24 mouse cellular contexts compared by ENCODE assay signal in genomic region chr19:5547471-5548056, GRCm38 (mm10). TPM values are rescaled to one million over a fixed set of nuclear protein-coding genes. Genes with fewer than 3 reads are reported as not detected.
DNase-seq lines count a peak whose midpoint lies in the region; ATAC-seq and TF ChIP-seq lines count a peak whose summit lies in the region.
"Had no signal": no experiment of that assay in that cellular context is flagged by ENCODE, and none has a peak within 500 bp of the region (broad histone marks: within the 10 kb centered on the region; RNA-seq: fewer than 3 reads in every experiment).

No protein-coding gene starts in this region.

- TF ChIP-seq RAD21 in MEL (IDR thresholded peaks at IDR 0.05; ENCODE audit: low read depth, low read length), result no peak

- 0 out of 2 replicates have a peak, but pooled peaks cover 6% of the 10 kb centered on the region for H3K4me1 ChIP-seq in kidney, embryonic 15.5 days
- H3K4me1 ChIP-seq in lung, embryonic 15.5 days, result peaks cover 9% of the 10 kb centered on the region
- peaks cover 0 to 21% of the 10 kb centered on the region in 2 experiments; a peak in 2 of 4 replicates for H3K4me1 ChIP-seq in MEL (ENCODE audit: control insufficient read depth in 1 of 2, insufficient read depth in 2 of 2, low read length in 2 of 2)
- H3K4me1 ChIP-seq in intestine, postnatal 0 days (replicated peaks; ENCODE audit: control insufficient read depth, insufficient read depth, low read length), result no peaks in the 10 kb centered on the region
- H3K4me1 ChIP-seq: embryonic facial prominence, embryonic 12.5 days; forebrain, embryonic 13.5 days; forebrain, embryonic 15.5 days had no signal

- no peaks in the 10 kb centered on the region for H3K79me2 ChIP-seq in MEL (ENCODE audit: control insufficient read depth, insufficient read depth, low read length, poor library complexity)

- peaks cover 32% of the 10 kb centered on the region for H3K36me3 ChIP-seq in kidney, embryonic 15.5 days
- H3K36me3 ChIP-seq in lung, embryonic 15.5 days, result no peaks in the 10 kb centered on the region
- H3K36me3 ChIP-seq in MEL (ENCODE audit: control insufficient read depth in 1 of 2, insufficient read depth in 2 of 2, low read length in 2 of 2), result peaks cover 0 to 10% of the 10 kb centered on the region in 2 experiments; a peak in 2 of 4 replicates
- H3K36me3 ChIP-seq in intestine, postnatal 0 days (ENCODE audit: control insufficient read depth, insufficient read depth), result peaks cover 19% of the 10 kb centered on the region
- H3K36me3 ChIP-seq: embryonic facial prominence, embryonic 10.5 days; embryonic facial prominence, embryonic 12.5 days; forebrain, embryonic 15.5 days had no signal

- no peak overlapping the region for H3K4me3 ChIP-seq in kidney, embryonic 15.5 days (replicated peaks)
- H3K4me3 ChIP-seq in lung, embryonic 15.5 days, result no peak overlapping the region
- no peak overlapping the region for H3K4me3 ChIP-seq in MEL (ENCODE audit: control insufficient read depth in 1 of 2, insufficient read depth in 1 of 2, low read depth in 2 of 2, low read length in 2 of 2)
- no peak overlapping the region for H3K4me3 ChIP-seq in intestine, postnatal 0 days (ENCODE audit: low read depth, low read length)
- H3K4me3 ChIP-seq: embryonic facial prominence, embryonic 10.5 days; embryonic facial prominence, embryonic 12.5 days; forebrain, embryonic 13.5 days; forebrain, embryonic 15.5 days had no signal

- no peak for TF ChIP-seq POLR2A in MEL (IDR thresholded peaks at IDR 0.05; ENCODE audit: control insufficient read depth in 1 of 2, insufficient read depth in 1 of 2, low read depth in 1 of 2, low read length in 2 of 2, poor library complexity in 1 of 2)

- no peaks in the 10 kb centered on the region; the same call in 1 of the 2 replicates for H3K27me3 ChIP-seq in kidney, embryonic 15.5 days
- no peaks in the 10 kb centered on the region for H3K27me3 ChIP-seq in lung, embryonic 15.5 days
- no peaks in the 10 kb centered on the region for H3K27me3 ChIP-seq in MEL (ENCODE audit: control insufficient read depth in 1 of 2, insufficient read depth in 2 of 2, low read length in 2 of 2)
- no peaks in the 10 kb centered on the region for H3K27me3 ChIP-seq in intestine, postnatal 0 days (replicated peaks; ENCODE audit: control insufficient read depth, insufficient read depth, low read length)
- H3K27me3 ChIP-seq: forebrain, embryonic 13.5 days; forebrain, embryonic 15.5 days had no signal

- WGBS in kidney, embryonic 15.5 days, result 75% methylated on average over 4 of the region's 4 CpGs
- 39% methylated on average over 4 of the region's 4 CpGs for WGBS in lung, embryonic 15.5 days
- WGBS in intestine, postnatal 0 days, result 61% methylated on average over 4 of the region's 4 CpGs

- H3K9me3 ChIP-seq in kidney, embryonic 15.5 days (replicated peaks), result no peaks in the 10 kb centered on the region
- H3K9me3 ChIP-seq in lung, embryonic 15.5 days, result no peaks in the 10 kb centered on the region
- no peaks in the 10 kb centered on the region for H3K9me3 ChIP-seq in MEL (replicated peaks; ENCODE audit: insufficient read depth, low read length)
- H3K9me3 ChIP-seq in intestine, postnatal 0 days (ENCODE audit: control insufficient read depth), result no peaks in the 10 kb centered on the region
- H3K9me3 ChIP-seq: embryonic facial prominence, embryonic 10.5 days; embryonic facial prominence, embryonic 12.5 days; forebrain, embryonic 13.5 days; forebrain, embryonic 15.5 days had no signal

- no peak overlapping the region for H3K4me2 ChIP-seq in kidney, embryonic 15.5 days
- H3K4me2 ChIP-seq in lung, embryonic 15.5 days, result no peak overlapping the region
- no peak overlapping the region for H3K4me2 ChIP-seq in intestine, postnatal 0 days (replicated peaks; ENCODE audit: low read depth)
- H3K4me2 ChIP-seq: embryonic facial prominence, embryonic 12.5 days; forebrain, embryonic 13.5 days; forebrain, embryonic 15.5 days had no signal

- H3K27ac ChIP-seq in kidney, embryonic 15.5 days, result 0 out of 2 replicates have a peak overlapping the region, but pooled peaks have one; percentile 20
- H3K27ac ChIP-seq in lung, embryonic 15.5 days, result no peak overlapping the region
- peak overlapping the region; percentile 53 for H3K27ac ChIP-seq in MEL (ENCODE audit: control insufficient read depth, low read depth, low read length)
- no peak overlapping the region for H3K27ac ChIP-seq in intestine, postnatal 0 days (ENCODE audit: low read depth, low read length)
- H3K27ac ChIP-seq: embryonic facial prominence, embryonic 10.5 days; embryonic facial prominence, embryonic 12.5 days; forebrain, embryonic 13.5 days; forebrain, embryonic 15.5 days had no signal

- TF ChIP-seq CTCF in MEL (IDR thresholded peaks at IDR 0.05 in 2 of 3, conservative IDR thresholded peaks at IDR 0.05 in 1 of 3; ENCODE audit: control insufficient read depth in 1 of 3, insufficient read depth in 1 of 3, low read depth in 2 of 3, low read length in 3 of 3, poor library complexity in 1 of 3, severe bottlenecking in 1 of 3), result no peak
- no peak for TF ChIP-seq CTCF in intestine, postnatal 0 days (IDR thresholded peaks at IDR 0.05; ENCODE audit: low read depth)

- ATAC-seq in kidney, embryonic 15.5 days (replicated peaks; ENCODE audit: low FRiP score), result no peak
- ATAC-seq in lung, embryonic 15.5 days (ENCODE audit: borderline replicate concordance, extremely low read depth, low FRiP score, low TSS enrichment), result peak; percentile 58; the same call in 1 of the 2 replicates
- no peak for ATAC-seq in intestine, postnatal 0 days
- ATAC-seq: forebrain, embryonic 13.5 days; forebrain, embryonic 15.5 days; forebrain, postnatal 0 days had no signal

- peak; percentile 11 to 72; a peak in 3 of 4 replicates for TF ChIP-seq EP300 in MEL (IDR thresholded peaks at IDR 0.05; ENCODE audit: low read depth in 1 of 2, low read length in 2 of 2)

- no peak overlapping the region for H3K9ac ChIP-seq in kidney, embryonic 15.5 days
- H3K9ac ChIP-seq in lung, embryonic 15.5 days, result no peak overlapping the region
- no peak overlapping the region; the same call in 1 of the 2 replicates for H3K9ac ChIP-seq in MEL (ENCODE audit: control insufficient read depth, low read depth, low read length, poor library complexity, severe bottlenecking)
- no peak overlapping the region for H3K9ac ChIP-seq in intestine, postnatal 0 days (ENCODE audit: low read depth, low read length)
- H3K9ac ChIP-seq: embryonic facial prominence, embryonic 12.5 days; forebrain, embryonic 13.5 days; forebrain, embryonic 15.5 days; forebrain, postnatal 0 days had no signal

- no peak for DNase-seq in kidney, postnatal 25 days
- DNase-seq in lung, adult 18-20 months, result no peak
- peak; percentile 80 for DNase-seq in MEL (ENCODE audit: low read depth, low spot score)
- no peak for DNase-seq in cerebellum, postnatal 4 days (ENCODE audit: low spot score in 2 of 2)
- DNase-seq: adrenal gland, adult 2 months; adrenal gland, postnatal 10 days; adrenal gland, postnatal 25 days; cerebellum, adult 11 months; cerebellum, adult 18-20 months; cerebellum, adult 8-10 months; cerebellum, adult 9-11 months; cerebellum, postnatal 14 days; cerebellum, postnatal 36 days; forebrain, postnatal 0 days had no signal

TF ChIP-seq in MEL, 35 proteins besides CTCF, POLR2A, EP300 and RAD21 (continues in another document):
- TF ChIP-seq GABPA (IDR thresholded peaks at IDR 0.05; ENCODE audit: low read depth, low read length) (no peak), MYB (IDR thresholded peaks at IDR 0.05; ENCODE audit: low read depth, low read length) (no peak), ETS1 (IDR thresholded peaks at IDR 0.05; ENCODE audit: low read depth, low read length) (no peak)

RNA-seq across cellular contexts. Expression of gene Ovol1, which starts 12.9 kb away (rescaled TPM):
- 11.3 and 12.0 TPM in 2 replicates for polyA plus RNA-seq in kidney, embryonic 15.5 days (2015; fragmentation: Nextera tagmentation; extraction: Ambion mirVana)
- polyA plus RNA-seq in lung, embryonic 15.5 days (2015; fragmentation: Nextera tagmentation; extraction: Ambion mirVana), result 2.1 and 2.2 TPM in 2 replicates
- not detected in 2 replicates for total RNA-seq in MEL (2012; rRNA removed)
- polyA plus RNA-seq in MEL (2012; ENCODE audit: insufficient read depth in 1 of 2, insufficient read length in 2 of 2, low read depth in 1 of 2, low replicate concordance in 2 of 2, missing spikeins in 1 of 2), result under 1 TPM in 1 of 2 experiments, not detected in 1; 0.06 TPM
- 19.2 and 24.1 TPM in 2 replicates for polyA plus RNA-seq in intestine, postnatal 0 days (2015; fragmentation: Nextera tagmentation; extraction: Ambion mirVana)
- total RNA-seq: adrenal gland, adult 2 months; adrenal gland, postnatal 10 days; adrenal gland, postnatal 25 days; forebrain, postnatal 0 days had no signal
- polyA plus RNA-seq: adrenal gland, adult 2 months; C2C12; forebrain, embryonic 15.5 days had no signal

RNA-seq across cellular contexts. Expression of gene Ap5b1, which starts 20.3 kb away (rescaled TPM):
- polyA plus RNA-seq in kidney, embryonic 15.5 days (2015; fragmentation: Nextera tagmentation; extraction: Ambion mirVana), result 9.7 and 10.8 TPM in 2 replicates
- polyA plus RNA-seq in lung, embryonic 15.5 days (2015; fragmentation: Nextera tagmentation; extraction: Ambion mirVana), result 5.7 and 5.9 TPM in 2 replicates
- 18.0 and 18.5 TPM in 2 replicates for total RNA-seq in MEL (2012; rRNA removed)
- 10 to 100 TPM in 1 of 2 experiments, not detected in 1; 28.1 TPM for polyA plus RNA-seq in MEL (2012; ENCODE audit: insufficient read depth in 1 of 2, insufficient read length in 2 of 2, low read depth in 1 of 2, low replicate concordance in 2 of 2, missing spikeins in 1 of 2)
- 13.0 and 15.9 TPM in 2 replicates for polyA plus RNA-seq in intestine, postnatal 0 days (2015; fragmentation: Nextera tagmentation; extraction: Ambion mirVana)

RNA-seq across cellular contexts. Expression of gene Snx32, which starts 37.2 kb away (rescaled TPM):
- 7.5 and 9.3 TPM in 2 replicates for polyA plus RNA-seq in kidney, embryonic 15.5 days (2015; fragmentation: Nextera tagmentation; extraction: Ambion mirVana)
- 5.8 and 7.4 TPM in 2 replicates for polyA plus RNA-seq in lung, embryonic 15.5 days (2015; fragmentation: Nextera tagmentation; extraction: Ambion mirVana)
- total RNA-seq in MEL (2012; rRNA removed), result 1.3 and 1.8 TPM in 2 replicates
- 1 to 10 TPM in 1 of 2 experiments, not detected in 1; 2.6 TPM for polyA plus RNA-seq in MEL (2012; ENCODE audit: insufficient read depth in 1 of 2, insufficient read length in 2 of 2, low read depth in 1 of 2, low replicate concordance in 2 of 2, missing spikeins in 1 of 2)
- 3.8 and 4.5 TPM in 2 replicates for polyA plus RNA-seq in intestine, postnatal 0 days (2015; fragmentation: Nextera tagmentation; extraction: Ambion mirVana)

RNA-seq across cellular contexts. Expression of gene 1700020D05Rik, which starts 44.0 kb away (rescaled TPM):
- 0.30 and 0.32 TPM in 2 replicates for polyA plus RNA-seq in kidney, embryonic 15.5 days (2015; fragmentation: Nextera tagmentation; extraction: Ambion mirVana)
- polyA plus RNA-seq in lung, embryonic 15.5 days (2015; fragmentation: Nextera tagmentation; extraction: Ambion mirVana), result 0.20 TPM in 1 of 2 replicates, not detected in the other
- total RNA-seq in MEL (2012; rRNA removed), result 0.19 and 0.23 TPM in 2 replicates
- polyA plus RNA-seq in MEL (2012; ENCODE audit: insufficient read depth in 1 of 2, insufficient read length in 2 of 2, low read depth in 1 of 2, low replicate concordance in 2 of 2, missing spikeins in 1 of 2), result under 1 TPM in 1 of 2 experiments, not detected in 1; 0.78 TPM
- polyA plus RNA-seq in intestine, postnatal 0 days (2015; fragmentation: Nextera tagmentation; extraction: Ambion mirVana), result not detected in 2 replicates
- polyA plus RNA-seq: embryonic facial prominence, embryonic 10.5 days; embryonic facial prominence, embryonic 14.5 days; forebrain, embryonic 11.5 days; forebrain, postnatal 0 days had no signal

RNA-seq across cellular contexts. Expression of gene Rnaseh2c, which starts 54.1 kb away (rescaled TPM):
- polyA plus RNA-seq in kidney, embryonic 15.5 days (2015; fragmentation: Nextera tagmentation; extraction: Ambion mirVana), result 158 and 163 TPM in 2 replicates
- 143 and 153 TPM in 2 replicates for polyA plus RNA-seq in lung, embryonic 15.5 days (2015; fragmentation: Nextera tagmentation; extraction: Ambion mirVana)
- total RNA-seq in MEL (2012; rRNA removed), result 109 and 124 TPM in 2 replicates
- polyA plus RNA-seq in MEL (2012; ENCODE audit: insufficient read depth in 1 of 2, insufficient read length in 2 of 2, low read depth in 1 of 2, low replicate concordance in 2 of 2, missing spikeins in 1 of 2), result 100 to 1,000 TPM in 1 of 2 experiments, not detected in 1; 165 TPM
- polyA plus RNA-seq in intestine, postnatal 0 days (2015; fragmentation: Nextera tagmentation; extraction: Ambion mirVana), result 73.8 and 81.0 TPM in 2 replicates

Comparison
In these comparisons a context has a peak if more than half of its experiments do, and no peak if none do; other contexts are left out.
1. H3K27ac ChIP-seq: peak in kidney, embryonic 15.5 days (single experiment) and MEL (single experiment); none in lung, embryonic 15.5 days (single experiment) and intestine, postnatal 0 days (single experiment).